Mouse (Mus musculus): ENCODE data around the gene Atrn.

- TF ChIP-seq CTCF (IDR thresholded peaks at IDR 0.05; ENCODE audit: control insufficient read depth, insufficient read depth, insufficient replicate concordance, low read depth, low read length) (no peak), POLR2A (IDR thresholded peaks at IDR 0.05; ENCODE audit: control insufficient read depth, low read depth, low read length) (no peak)
Observed at GRCm38 (mm10) chr2:131038675-131039074, 132.4 kb downstream of the Atrn start.
